Mouse (Mus musculus) brain, embryonic 14.5 days (tissue): ENCODE measurements around the gene Tead4.

Source experiments
- CTCF ChIP-seq: fragments of 200-500 bp; IDR thresholded peaks from 2 replicates; pipeline ENCODE4 v1.5.1; 2012; ENCODE audit warnings: inconsistent platforms, mild to moderate bottlenecking, moderate library complexity, borderline replicate concordance; ENCODE audit not compliant: insufficient read depth, insufficient read length; ENCODE audit errors: extremely low read depth
- POLR2A ChIP-seq: fragments of 200-500 bp; IDR thresholded peaks from 2 replicates; pipeline ENCODE4 v1.6.1; 2012; ENCODE audit warnings: mild to moderate bottlenecking, inconsistent platforms, borderline replicate concordance; ENCODE audit not compliant: poor library complexity, insufficient read depth, insufficient read length, severe bottlenecking; ENCODE audit errors: extremely low read depth

GRCm38 (mm10) chr6:128282126-128282525 lies 18.5 kb downstream of the Tead4 start:
- TF ChIP-seq CTCF (no peak), POLR2A (no peak)
